Mouse (Mus musculus): ENCODE measurements around the gene Map2k3. TPM values are rescaled to one million over a fixed set of nuclear protein-coding genes. Genes with fewer than 3 reads are reported as not detected.

Gene Map2k3
- polyA plus RNA-seq, 1 experiment: 18.2 TPM

- Histone ChIP-seq H3K4me3 (replicated peaks; ENCODE audit: insufficient read depth, low read depth, low read length) (no peak overlapping the region), H3K27me3 (ENCODE audit: control insufficient read depth, insufficient read depth, low read length) (no peaks in the 10 kb centered on the region), H3K27ac (ENCODE audit: insufficient read depth, low read length) (no peak overlapping the region), H3K4me1 (ENCODE audit: control insufficient read depth, insufficient read depth, low read length) (no peaks in the 10 kb centered on the region)
- TF ChIP-seq CTCF (IDR thresholded peaks at IDR 0.05; ENCODE audit: borderline replicate concordance, insufficient read depth, low read depth, low read length) (no peak), POLR2A (IDR thresholded peaks at IDR 0.05; ENCODE audit: borderline replicate concordance, insufficient read depth, low read length) (no peak)
- WGBS: 29% methylated on average over 5 of the region's 5 CpGs
- DNase-seq: no peak
Observed at GRCm38 (mm10) chr11:60962709-60963108, 30.9 kb downstream of the Map2k3 start.

- 43% methylated on average over 6 of the region's 6 CpGs for WGBS
- TF ChIP-seq CTCF (IDR thresholded peaks at IDR 0.05; ENCODE audit: borderline replicate concordance, insufficient read depth, low read depth, low read length) (no peak), POLR2A (IDR thresholded peaks at IDR 0.05; ENCODE audit: borderline replicate concordance, insufficient read depth, low read length) (no peak)
- no peak overlapping the region for H3K4me3 ChIP-seq (replicated peaks; ENCODE audit: insufficient read depth, low read depth, low read length)
- no peak for DNase-seq
- H3K27ac ChIP-seq (ENCODE audit: insufficient read depth, low read length): no peak overlapping the region
- no peaks in the 10 kb centered on the region for H3K4me1 ChIP-seq (ENCODE audit: control insufficient read depth, insufficient read depth, low read length)
- H3K27me3 ChIP-seq (ENCODE audit: control insufficient read depth, insufficient read depth, low read length): no peaks in the 10 kb centered on the region
Observed at GRCm38 (mm10) chr11:60966974-60967373, 35.1 kb downstream of the Map2k3 start.

- no peak for TF ChIP-seq POLR2A (IDR thresholded peaks at IDR 0.05; ENCODE audit: borderline replicate concordance, insufficient read depth, low read length)
- DNase-seq: no peak
- 86% methylated on average over 11 of the region's 11 CpGs for WGBS
Observed at GRCm38 (mm10) chr11:60975097-60975496, 43.3 kb downstream of the Map2k3 start.

GRCm38 (mm10) chr11:60976234-60976633 is 44.4 kb downstream of the Map2k3 start:
- H3K4me1 ChIP-seq (ENCODE audit: control insufficient read depth, insufficient read depth, low read length): peaks cover 4% of the 10 kb centered on the region
- DNase-seq: no peak
- TF ChIP-seq POLR2A (IDR thresholded peaks at IDR 0.05; ENCODE audit: borderline replicate concordance, insufficient read depth, low read length) (no peak), CTCF (IDR thresholded peaks at IDR 0.05; ENCODE audit: borderline replicate concordance, insufficient read depth, low read depth, low read length) (no peak)
- no peak overlapping the region for H3K27ac ChIP-seq (ENCODE audit: insufficient read depth, low read length)
- WGBS: 95% methylated on average over 2 of the region's 2 CpGs
- no peaks in the 10 kb centered on the region for H3K27me3 ChIP-seq (ENCODE audit: control insufficient read depth, insufficient read depth, low read length)
- H3K4me3 ChIP-seq (replicated peaks; ENCODE audit: insufficient read depth, low read depth, low read length): no peak overlapping the region

More at GRCm38 (mm10) chr11:60975097-60975496, 43.3 kb downstream of the Map2k3 start:
- no peaks in the 10 kb centered on the region for H3K4me1 ChIP-seq (ENCODE audit: control insufficient read depth, insufficient read depth, low read length)
- H3K27me3 ChIP-seq (ENCODE audit: control insufficient read depth, insufficient read depth, low read length): no peaks in the 10 kb centered on the region
- no peak overlapping the region for H3K4me3 ChIP-seq (replicated peaks; ENCODE audit: insufficient read depth, low read depth, low read length)
- no peak overlapping the region for H3K27ac ChIP-seq (ENCODE audit: insufficient read depth, low read length)

GRCm38 (mm10) chr11:60976742-60977141 is 44.9 kb downstream of the Map2k3 start:
- no peak overlapping the region for H3K27ac ChIP-seq (ENCODE audit: insufficient read depth, low read length)
- H3K4me3 ChIP-seq (replicated peaks; ENCODE audit: insufficient read depth, low read depth, low read length): no peak overlapping the region
- H3K27me3 ChIP-seq (ENCODE audit: control insufficient read depth, insufficient read depth, low read length): no peaks in the 10 kb centered on the region
- DNase-seq: no peak
- WGBS: 41% methylated on average over 8 of the region's 8 CpGs
- no peak for TF ChIP-seq POLR2A (IDR thresholded peaks at IDR 0.05; ENCODE audit: borderline replicate concordance, insufficient read depth, low read length)
- no peak for TF ChIP-seq CTCF (IDR thresholded peaks at IDR 0.05; ENCODE audit: borderline replicate concordance, insufficient read depth, low read depth, low read length)
- peaks cover 9% of the 10 kb centered on the region for H3K4me1 ChIP-seq (ENCODE audit: control insufficient read depth, insufficient read depth, low read length)

- no peak for DNase-seq
- TF ChIP-seq CTCF (IDR thresholded peaks at IDR 0.05; ENCODE audit: borderline replicate concordance, insufficient read depth, low read depth, low read length) (no peak), POLR2A (IDR thresholded peaks at IDR 0.05; ENCODE audit: borderline replicate concordance, insufficient read depth, low read length) (no peak)
- Histone ChIP-seq H3K27ac (ENCODE audit: insufficient read depth, low read length) (no peak overlapping the region), H3K4me3 (replicated peaks; ENCODE audit: insufficient read depth, low read depth, low read length) (no peak overlapping the region), H3K27me3 (ENCODE audit: control insufficient read depth, insufficient read depth, low read length) (no peaks in the 10 kb centered on the region), H3K4me1 (ENCODE audit: control insufficient read depth, insufficient read depth, low read length) (peaks cover 9% of the 10 kb centered on the region)
- WGBS: 46% methylated on average over 3 of the region's 3 CpGs
Observed at GRCm38 (mm10) chr11:60977153-60977552, 45.3 kb downstream of the Map2k3 start.

GRCm38 (mm10) chr11:60978658-60979057 is 46.8 kb downstream of the Map2k3 start:
- no peaks in the 10 kb centered on the region for H3K27me3 ChIP-seq (ENCODE audit: control insufficient read depth, insufficient read depth, low read length)
- no peak for DNase-seq
- H3K27ac ChIP-seq (ENCODE audit: insufficient read depth, low read length): no peak overlapping the region
- H3K4me1 ChIP-seq (ENCODE audit: control insufficient read depth, insufficient read depth, low read length): peaks cover 16% of the 10 kb centered on the region
- TF ChIP-seq POLR2A (IDR thresholded peaks at IDR 0.05; ENCODE audit: borderline replicate concordance, insufficient read depth, low read length) (no peak), CTCF (IDR thresholded peaks at IDR 0.05; ENCODE audit: borderline replicate concordance, insufficient read depth, low read depth, low read length) (no peak)
- WGBS: 92% methylated on average over 2 of the region's 2 CpGs
- H3K4me3 ChIP-seq (replicated peaks; ENCODE audit: insufficient read depth, low read depth, low read length): no peak overlapping the region

- 60% methylated on average over 5 of the region's 5 CpGs for WGBS
- TF ChIP-seq POLR2A (IDR thresholded peaks at IDR 0.05; ENCODE audit: borderline replicate concordance, insufficient read depth, low read length) (no peak), CTCF (IDR thresholded peaks at IDR 0.05; ENCODE audit: borderline replicate concordance, insufficient read depth, low read depth, low read length) (no peak)
- DNase-seq: no peak
Observed at GRCm38 (mm10) chr11:60979788-60980187, 48.0 kb downstream of the Map2k3 start.

More at GRCm38 (mm10) chr11:60979788-60980187, 48.0 kb downstream of the Map2k3 start:
- peaks cover 16% of the 10 kb centered on the region for H3K4me1 ChIP-seq (ENCODE audit: control insufficient read depth, insufficient read depth, low read length)
- no peak overlapping the region for H3K4me3 ChIP-seq (replicated peaks; ENCODE audit: insufficient read depth, low read depth, low read length)
- H3K27me3 ChIP-seq (ENCODE audit: control insufficient read depth, insufficient read depth, low read length): no peaks in the 10 kb centered on the region
- no peak overlapping the region for H3K27ac ChIP-seq (ENCODE audit: insufficient read depth, low read length)
